Mouse (Mus musculus) olfactory bulb, adult 2 months (tissue): Measurements from ENCODE around the gene Gucy2g.

Experiments used
- CTCF ChIP-seq: fragments of 200-500 bp; IDR thresholded peaks from 2 replicates; pipeline ENCODE4 v1.5.1; 2012; ENCODE audit warnings: low read depth, mild to moderate bottlenecking, low read length, moderate library complexity; ENCODE audit not compliant: insufficient read depth
- POLR2A ChIP-seq: fragments of 200-500 bp; IDR thresholded peaks from 2 replicates; pipeline ENCODE4 v1.6.1; 2012; ENCODE audit warnings: mild to moderate bottlenecking, low read depth, low read length, moderate library complexity; ENCODE audit not compliant: insufficient read depth

DNA sequence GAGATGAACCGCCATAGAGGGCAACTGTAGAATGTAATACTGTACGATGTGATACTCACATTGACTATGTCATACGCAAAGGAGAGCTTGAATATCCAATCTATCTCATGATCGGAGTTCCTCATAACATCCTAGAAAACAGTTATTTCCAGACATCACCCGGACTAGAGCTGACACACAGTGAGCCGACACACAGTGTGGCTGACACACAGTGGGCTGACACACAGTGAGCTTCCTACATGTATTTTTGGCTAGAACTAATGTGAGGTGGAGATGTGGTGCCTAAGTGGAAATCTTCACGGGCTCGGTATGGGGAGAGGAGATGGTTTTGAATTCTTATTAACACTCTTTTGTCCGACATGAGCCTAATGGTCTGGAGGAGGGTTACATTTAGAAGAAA is 18.8 kb downstream of the Gucy2g start:
- TF ChIP-seq POLR2A (no peak), CTCF (no peak)
